In the genomic region with DNA sequence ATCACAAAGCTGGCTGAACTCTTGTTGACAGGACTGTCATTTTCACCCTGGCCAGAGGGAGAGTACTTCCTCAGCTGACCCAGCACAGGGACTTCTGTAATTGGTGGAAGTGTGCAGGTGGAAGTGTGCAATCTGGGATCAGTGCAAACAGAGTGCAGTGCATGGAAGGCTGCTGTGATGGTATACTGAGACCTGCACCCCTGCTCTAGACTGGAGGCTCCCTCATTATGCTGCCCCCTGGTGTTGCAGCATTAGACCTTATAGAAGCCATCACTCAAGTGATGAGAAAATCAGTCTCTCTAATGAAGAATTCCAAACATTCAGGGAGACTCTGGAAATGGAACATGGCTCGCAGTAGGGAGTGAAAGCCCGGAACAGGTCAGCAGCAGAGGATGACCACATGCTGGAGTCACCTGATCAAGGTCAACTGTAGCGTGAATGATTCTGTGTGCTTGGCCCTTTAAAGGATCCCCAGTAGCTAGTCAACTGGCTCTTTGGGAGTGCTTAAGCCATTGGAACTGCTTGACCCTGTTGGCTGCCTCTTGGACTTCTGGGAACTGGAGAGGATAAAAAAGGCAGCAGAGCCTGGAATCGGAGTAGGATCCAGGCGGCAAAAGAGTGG, we compare ENCODE assay signal across 8 mouse cellular contexts. TPM values are rescaled to one million over a fixed set of nuclear protein-coding genes. Genes with fewer than 3 reads are reported as not detected.
A peak's percentile ranks its signal among the peaks of the same experiment; 100 is the strongest.
DNase-seq lines count a peak whose midpoint lies in the region; ATAC-seq and TF ChIP-seq lines count a peak whose summit lies in the region.

No protein-coding gene starts in this region.

- no peak overlapping the region for H3K4me2 ChIP-seq in midbrain, postnatal 0 days (ENCODE audit: low read depth, low read length, poor library complexity, severe bottlenecking)
- H3K4me2 ChIP-seq in kidney, embryonic 15.5 days = no peak overlapping the region

- peak; percentile 61 for TF ChIP-seq CTCF in midbrain, postnatal 0 days (IDR thresholded peaks at IDR 0.05)

- WGBS in midbrain, postnatal 0 days = 55% methylated on average over 3 of the region's 5 CpGs
- 67% methylated on average over 4 of the region's 5 CpGs for WGBS in midbrain, embryonic 10.5 days
- WGBS in kidney, embryonic 15.5 days = 55% methylated on average over 5 of the region's 5 CpGs
- 41% methylated on average over 5 of the region's 5 CpGs for WGBS in hindbrain, embryonic 10.5 days

- no peak overlapping the region for H3K27ac ChIP-seq in midbrain, postnatal 0 days (ENCODE audit: low read depth, low read length)
- no peak overlapping the region for H3K27ac ChIP-seq in midbrain, embryonic 10.5 days (replicated peaks)
- H3K27ac ChIP-seq in brown adipose tissue, adult 24 weeks (replicated peaks; ENCODE audit: low read depth, low read length) = peak overlapping the region; percentile 93
- no peak overlapping the region for H3K27ac ChIP-seq in kidney, embryonic 15.5 days
- no peak overlapping the region for H3K27ac ChIP-seq in hindbrain, embryonic 10.5 days

- H3K4me1 ChIP-seq in midbrain, postnatal 0 days (ENCODE audit: insufficient read depth, low read length) = no peaks in the 10 kb centered on the region
- H3K4me1 ChIP-seq in midbrain, embryonic 10.5 days = peaks cover 26% of the 10 kb centered on the region
- peaks cover 27% of the 10 kb centered on the region for H3K4me1 ChIP-seq in brown adipose tissue, adult 24 weeks (ENCODE audit: control insufficient read depth, insufficient read depth, insufficient read length, low read length)
- H3K4me1 ChIP-seq in kidney, embryonic 15.5 days = peaks cover 9% of the 10 kb centered on the region; the same call in 1 of the 2 replicates
- peaks cover 24% of the 10 kb centered on the region for H3K4me1 ChIP-seq in hindbrain, embryonic 10.5 days (replicated peaks)

- H3K27me3 ChIP-seq in midbrain, postnatal 0 days (ENCODE audit: insufficient read depth, low read length) = no peaks in the 10 kb centered on the region
- H3K27me3 ChIP-seq in midbrain, embryonic 10.5 days (ENCODE audit: low read depth, poor library complexity, severe bottlenecking) = peaks cover 3% of the 10 kb centered on the region
- H3K27me3 ChIP-seq in kidney, embryonic 15.5 days = no peaks in the 10 kb centered on the region
- no peaks in the 10 kb centered on the region for H3K27me3 ChIP-seq in splenic B cell, adult 2 months (ENCODE audit: control insufficient read depth, insufficient read depth, low read length, poor library complexity, severe bottlenecking)
- H3K27me3 ChIP-seq in hindbrain, embryonic 10.5 days (ENCODE audit: insufficient read depth, poor library complexity, severe bottlenecking) = peaks cover 13% of the 10 kb centered on the region; the same call in 1 of the 2 replicates

- no peak for ATAC-seq in midbrain, postnatal 0 days (ENCODE audit: low FRiP score)
- 0 out of 2 replicates have a peak, but pooled peaks have one; percentile 20 for ATAC-seq in kidney, embryonic 15.5 days (replicated peaks; ENCODE audit: low FRiP score)
- ATAC-seq in cerebellum, adult (ENCODE audit: insufficient number of reproducible peaks, low FRiP score, low TSS enrichment) = no peak

- H3K4me3 ChIP-seq in midbrain, postnatal 0 days (ENCODE audit: low read depth, low read length) = no peak overlapping the region
- no peak overlapping the region for H3K4me3 ChIP-seq in midbrain, embryonic 10.5 days
- no peak overlapping the region for H3K4me3 ChIP-seq in brown adipose tissue, adult 24 weeks (ENCODE audit: insufficient read depth, low read depth, low read length)
- H3K4me3 ChIP-seq in kidney, embryonic 15.5 days (replicated peaks) = no peak overlapping the region
- H3K4me3 ChIP-seq in hindbrain, embryonic 10.5 days = no peak overlapping the region

- H3K36me3 ChIP-seq in midbrain, postnatal 0 days (ENCODE audit: insufficient read depth, low read length) = no peaks in the 10 kb centered on the region
- no peaks in the 10 kb centered on the region for H3K36me3 ChIP-seq in midbrain, embryonic 10.5 days
- no peaks in the 10 kb centered on the region for H3K36me3 ChIP-seq in kidney, embryonic 15.5 days
- no peaks in the 10 kb centered on the region for H3K36me3 ChIP-seq in splenic B cell, adult 2 months (ENCODE audit: control insufficient read depth, insufficient read depth, low read length, poor library complexity, severe bottlenecking)
- no peaks in the 10 kb centered on the region for H3K36me3 ChIP-seq in hindbrain, embryonic 10.5 days

- no peak overlapping the region for H3K9ac ChIP-seq in midbrain, postnatal 0 days (replicated peaks; ENCODE audit: low read length, poor library complexity, severe bottlenecking)
- H3K9ac ChIP-seq in kidney, embryonic 15.5 days = no peak overlapping the region

- DNase-seq in midbrain, postnatal 0 days (ENCODE audit: low spot score) = no peak
- no peak for DNase-seq in midbrain, embryonic 10.5 days (ENCODE audit: low spot score)
- DNase-seq in splenic B cell, adult 2 months (ENCODE audit: low read depth, low spot score) = peak; percentile 39
- no peak for DNase-seq in frontal cortex, adult 2 months (ENCODE audit: extremely low spot score in 1 of 2, low spot score in 1 of 2)
- no peak for DNase-seq in hindbrain, embryonic 10.5 days (ENCODE audit: low spot score)

- no peaks in the 10 kb centered on the region for H3K9me3 ChIP-seq in midbrain, postnatal 0 days (ENCODE audit: low read length)
- no peaks in the 10 kb centered on the region for H3K9me3 ChIP-seq in midbrain, embryonic 10.5 days (replicated peaks)
- H3K9me3 ChIP-seq in kidney, embryonic 15.5 days (replicated peaks) = no peaks in the 10 kb centered on the region
- no peaks in the 10 kb centered on the region for H3K9me3 ChIP-seq in hindbrain, embryonic 10.5 days

RNA-seq across cellular contexts. Expression of gene Inf2, which starts 28.3 kb away (rescaled TPM):
- total RNA-seq in midbrain, postnatal 0 days (2014; rRNA removed) = 3.6 and 3.7 TPM in 2 replicates
- polyA plus RNA-seq in midbrain, postnatal 0 days (2015; fragmentation: Nextera tagmentation; extraction: Ambion mirVana) = 1.3 TPM in 2 replicates
- polyA plus RNA-seq in midbrain, embryonic 10.5 days (2016; fragmentation: Nextera tagmentation; extraction: Ambion mirVana) = 1.7 and 1.8 TPM in 2 replicates
- polyA plus RNA-seq in brown adipose tissue, adult 24 weeks (2012; ENCODE audit: insufficient read depth, insufficient read length, missing spikeins) = 12.9 and 13.5 TPM in 2 replicates
- 3.8 and 4.8 TPM in 2 replicates for polyA plus RNA-seq in kidney, embryonic 15.5 days (2015; fragmentation: Nextera tagmentation; extraction: Ambion mirVana)
- polyA plus RNA-seq in frontal cortex, adult 2 months (2012; rRNA removed) = 87.3 and 106 TPM in 2 replicates
- 1.5 and 1.8 TPM in 2 replicates for polyA plus RNA-seq in hindbrain, embryonic 10.5 days (2016; fragmentation: Nextera tagmentation; extraction: Ambion mirVana)

RNA-seq across cellular contexts. Expression of gene Tmem179, which starts 43.7 kb away (rescaled TPM):
- total RNA-seq in midbrain, postnatal 0 days (2014; rRNA removed) = 118 and 132 TPM in 2 replicates
- 124 and 126 TPM in 2 replicates for polyA plus RNA-seq in midbrain, postnatal 0 days (2015; fragmentation: Nextera tagmentation; extraction: Ambion mirVana)
- polyA plus RNA-seq in midbrain, embryonic 10.5 days (2016; fragmentation: Nextera tagmentation; extraction: Ambion mirVana) = 2.8 and 4.9 TPM in 2 replicates
- not detected in 2 replicates for polyA plus RNA-seq in brown adipose tissue, adult 24 weeks (2012; ENCODE audit: insufficient read depth, insufficient read length, missing spikeins)
- polyA plus RNA-seq in kidney, embryonic 15.5 days (2015; fragmentation: Nextera tagmentation; extraction: Ambion mirVana) = 0.66 and 0.92 TPM in 2 replicates
- 116 and 119 TPM in 2 replicates for polyA plus RNA-seq in frontal cortex, adult 2 months (2012; rRNA removed)
- 2.9 and 7.2 TPM in 2 replicates for polyA plus RNA-seq in hindbrain, embryonic 10.5 days (2016; fragmentation: Nextera tagmentation; extraction: Ambion mirVana)

RNA-seq across cellular contexts. Expression of gene Adssl1, which starts 59.6 kb away (rescaled TPM):
- total RNA-seq in midbrain, postnatal 0 days (2014; rRNA removed) = 2.0 and 4.1 TPM in 2 replicates
- polyA plus RNA-seq in midbrain, postnatal 0 days (2015; fragmentation: Nextera tagmentation; extraction: Ambion mirVana) = 8.2 and 9.4 TPM in 2 replicates
- 2.9 and 3.4 TPM in 2 replicates for polyA plus RNA-seq in midbrain, embryonic 10.5 days (2016; fragmentation: Nextera tagmentation; extraction: Ambion mirVana)
- polyA plus RNA-seq in brown adipose tissue, adult 24 weeks (2012; ENCODE audit: insufficient read depth, insufficient read length, missing spikeins) = 34.5 and 46.5 TPM in 2 replicates
- 11.6 and 12.4 TPM in 2 replicates for polyA plus RNA-seq in kidney, embryonic 15.5 days (2015; fragmentation: Nextera tagmentation; extraction: Ambion mirVana)
- 32.6 and 33.0 TPM in 2 replicates for polyA plus RNA-seq in frontal cortex, adult 2 months (2012; rRNA removed)
- 3.7 and 5.5 TPM in 2 replicates for polyA plus RNA-seq in hindbrain, embryonic 10.5 days (2016; fragmentation: Nextera tagmentation; extraction: Ambion mirVana)

Comparison
In these comparisons a context has a peak if more than half of its experiments do, and no peak if none do; other contexts are left out.
1. RNA of gene Tmem179, which starts 43.7 kb away (polyA plus RNA-seq): 124 to 126 TPM in midbrain, postnatal 0 days and 116 to 119 TPM in frontal cortex, adult 2 months; 2.9 to 7.2 TPM in hindbrain, embryonic 10.5 days, 2.8 to 4.9 TPM in midbrain, embryonic 10.5 days, 0.66 to 0.92 TPM in kidney, embryonic 15.5 days and not detected in brown adipose tissue, adult 24 weeks; every median in the first group is over 10 times any median in the second.